9 mouse cellular contexts compared by ENCODE assay signal in genomic region chr15:77920511-77921462, GRCm38 (mm10). TPM values are rescaled to one million over a fixed set of nuclear protein-coding genes. Genes with fewer than 3 reads are reported as not detected.
A peak's percentile ranks its signal among the peaks of the same experiment; 100 is the strongest.
DNase-seq lines count a peak whose midpoint lies in the region; ATAC-seq and TF ChIP-seq lines count a peak whose summit lies in the region.
"Had no signal": no experiment of that assay in that cellular context is flagged by ENCODE, and none has a peak within 500 bp of the region (broad histone marks: within the 10 kb centered on the region; RNA-seq: fewer than 3 reads in every experiment).

No protein-coding gene starts in this region.

- no peak for TF ChIP-seq EP300 in liver, postnatal 0 days (IDR thresholded peaks at IDR 0.05; ENCODE audit: low read depth)

- TF ChIP-seq POLR2A in bone marrow, adult 2 months (IDR thresholded peaks at IDR 0.05; ENCODE audit: borderline replicate concordance, control insufficient read depth, low read depth, low read length), result no peak

- no peak overlapping the region for H3K4me2 ChIP-seq in lung, embryonic 15.5 days
- no peak overlapping the region for H3K4me2 ChIP-seq in liver, postnatal 0 days (ENCODE audit: low read depth, low read length)
- H3K4me2 ChIP-seq: midbrain, embryonic 11.5 days had no signal

- no peaks in the 10 kb centered on the region for H3K27me3 ChIP-seq in lung, embryonic 15.5 days
- H3K27me3 ChIP-seq in liver, postnatal 0 days (ENCODE audit: insufficient read depth, low read length), result no peaks in the 10 kb centered on the region

- H3K4me1 ChIP-seq in lung, embryonic 15.5 days, result no peaks in the 10 kb centered on the region
- no peaks in the 10 kb centered on the region; the same call in 1 of the 2 replicates for H3K4me1 ChIP-seq in bone marrow, adult 2 months (ENCODE audit: control insufficient read depth, insufficient read depth, low read length)
- H3K4me1 ChIP-seq in liver, postnatal 0 days (ENCODE audit: insufficient read depth), result peaks cover 19% of the 10 kb centered on the region

- ATAC-seq in lung, embryonic 15.5 days (ENCODE audit: borderline replicate concordance, extremely low read depth, low FRiP score, low TSS enrichment), result no peak
- no peak for ATAC-seq in liver, postnatal 0 days
- ATAC-seq in frontal cortex, adult (ENCODE audit: low TSS enrichment), result no peak

- 67% methylated on average over 10 of the region's 10 CpGs for WGBS in lung, embryonic 15.5 days
- WGBS in bone marrow, adult 2 months, result 79% methylated on average over 10 of the region's 10 CpGs
- WGBS in liver, postnatal 0 days (ENCODE audit: insufficient replicate concordance), result 71% methylated on average over 10 of the region's 10 CpGs

- no peak overlapping the region for H3K4me3 ChIP-seq in lung, embryonic 15.5 days
- no peak overlapping the region for H3K4me3 ChIP-seq in bone marrow, adult 2 months (replicated peaks; ENCODE audit: control insufficient read depth, low read depth, low read length)
- no peak overlapping the region for H3K4me3 ChIP-seq in liver, postnatal 0 days (ENCODE audit: low read depth, low read length)

- 0 out of 2 replicates have a peak overlapping the region, but pooled peaks have one; percentile 0 for H3K27ac ChIP-seq in lung, embryonic 15.5 days
- H3K27ac ChIP-seq in bone marrow, adult 2 months (ENCODE audit: control insufficient read depth, insufficient read depth, low read depth, low read length, poor library complexity), result no peak overlapping the region
- H3K27ac ChIP-seq in liver, postnatal 0 days (ENCODE audit: low read depth), result peak overlapping the region; percentile 49; the same call in 1 of the 2 replicates

- peak; percentile 61 for DNase-seq in adrenal gland, postnatal 14 days
- DNase-seq in adrenal gland, postnatal 4 days (ENCODE audit: low spot score in 2 of 2), result no peak
- DNase-seq in lung, adult 18-20 months, result no peak
- DNase-seq in liver, postnatal 0 days, result peak; percentile 50
- no peak for DNase-seq in ovary, postnatal 14 days (ENCODE audit: low spot score)

- H3K9me3 ChIP-seq in lung, embryonic 15.5 days, result no peaks in the 10 kb centered on the region
- no peaks in the 10 kb centered on the region for H3K9me3 ChIP-seq in liver, postnatal 0 days (ENCODE audit: low read length)

- TF ChIP-seq CTCF in bone marrow, adult 2 months (IDR thresholded peaks at IDR 0.05; ENCODE audit: control insufficient read depth, insufficient read depth, low read length), result peak; percentile 29; the same call in 1 of the 2 replicates
- peak; percentile 56 for TF ChIP-seq CTCF in liver, postnatal 0 days (IDR thresholded peaks at IDR 0.05; ENCODE audit: low read depth)

- H3K9ac ChIP-seq in lung, embryonic 15.5 days, result no peak overlapping the region
- H3K9ac ChIP-seq in liver, postnatal 0 days (replicated peaks), result no peak overlapping the region

- peaks cover 50% of the 10 kb centered on the region for H3K36me3 ChIP-seq in lung, embryonic 15.5 days
- peaks cover 51% of the 10 kb centered on the region for H3K36me3 ChIP-seq in liver, postnatal 0 days (replicated peaks; ENCODE audit: insufficient read depth, low read length)

RNA-seq across cellular contexts. Expression of gene Txn2, which starts 8.0 kb away (rescaled TPM):
- total RNA-seq in adrenal gland, postnatal 14 days (2021), result 430 and 443 TPM in 2 replicates
- 100 to 1,000 TPM; 271 to 275 TPM for total RNA-seq in adrenal gland, postnatal 4 days (2021)
- polyA plus RNA-seq in lung, embryonic 15.5 days (2015; fragmentation: Nextera tagmentation; extraction: Ambion mirVana), result 207 and 211 TPM in 2 replicates
- 172 and 288 TPM in 2 replicates for polyA plus RNA-seq in bone marrow, adult 2 months (2011; ENCODE audit: insufficient read depth, insufficient read length, low replicate concordance, missing spikeins)
- 258 and 261 TPM in 2 replicates for polyA plus RNA-seq in liver, postnatal 0 days (2015; fragmentation: Nextera tagmentation; extraction: Ambion mirVana)

RNA-seq across cellular contexts. Expression of gene Foxred2, which starts 35.7 kb away (rescaled TPM):
- total RNA-seq in adrenal gland, postnatal 14 days (2021), result 3.3 and 4.4 TPM in 2 replicates
- total RNA-seq in adrenal gland, postnatal 4 days (2021), result 1 to 10 TPM; 4.9 to 5.2 TPM
- polyA plus RNA-seq in lung, embryonic 15.5 days (2015; fragmentation: Nextera tagmentation; extraction: Ambion mirVana), result 3.8 TPM in 2 replicates
- polyA plus RNA-seq in bone marrow, adult 2 months (2011; ENCODE audit: insufficient read depth, insufficient read length, low replicate concordance, missing spikeins), result 2.9 and 6.5 TPM in 2 replicates
- polyA plus RNA-seq in liver, postnatal 0 days (2015; fragmentation: Nextera tagmentation; extraction: Ambion mirVana), result 0.56 and 0.71 TPM in 2 replicates

RNA-seq across cellular contexts. Expression of gene Eif3d, which starts 49.8 kb away (rescaled TPM):
- total RNA-seq in adrenal gland, postnatal 14 days (2021), result 152 and 167 TPM in 2 replicates
- 100 to 1,000 TPM; 214 to 215 TPM for total RNA-seq in adrenal gland, postnatal 4 days (2021)
- 178 and 187 TPM in 2 replicates for polyA plus RNA-seq in lung, embryonic 15.5 days (2015; fragmentation: Nextera tagmentation; extraction: Ambion mirVana)
- 53.3 and 79.3 TPM in 2 replicates for polyA plus RNA-seq in bone marrow, adult 2 months (2011; ENCODE audit: insufficient read depth, insufficient read length, low replicate concordance, missing spikeins)
- polyA plus RNA-seq in liver, postnatal 0 days (2015; fragmentation: Nextera tagmentation; extraction: Ambion mirVana), result 61.2 and 68.4 TPM in 2 replicates

Comparison
In these comparisons a context has a peak if more than half of its experiments do, and no peak if none do; other contexts are left out.
1. DNase-seq: peak in adrenal gland, postnatal 14 days (single experiment) and liver, postnatal 0 days (single experiment); none in adrenal gland, postnatal 4 days (0 of 2), lung, adult 18-20 months (0 of 2) and ovary, postnatal 14 days (single experiment).